Mouse (Mus musculus) G1E-ER4 (cell line): ENCODE results near the gene Lce1f. TPM values are rescaled to one million over a fixed set of nuclear protein-coding genes. Genes with fewer than 3 reads are reported as not detected.

Experiments
- GATA1 ChIP-seq: IDR thresholded peaks from one replicate; pipeline ENCODE4 v1.8.0; 2012; ENCODE audit warnings: low read length, inconsistent platforms
- polyA plus RNA-seq: library from polyadenylated mRNA; stranded (reverse); fragments of >175 nt; gene quantifications from 2 replicates; pipeline ENCODE4 v1.2.3, GENCODE M21; 2012

Gene Lce1f
- not detected in 2 replicates for polyA plus RNA-seq

DNA sequence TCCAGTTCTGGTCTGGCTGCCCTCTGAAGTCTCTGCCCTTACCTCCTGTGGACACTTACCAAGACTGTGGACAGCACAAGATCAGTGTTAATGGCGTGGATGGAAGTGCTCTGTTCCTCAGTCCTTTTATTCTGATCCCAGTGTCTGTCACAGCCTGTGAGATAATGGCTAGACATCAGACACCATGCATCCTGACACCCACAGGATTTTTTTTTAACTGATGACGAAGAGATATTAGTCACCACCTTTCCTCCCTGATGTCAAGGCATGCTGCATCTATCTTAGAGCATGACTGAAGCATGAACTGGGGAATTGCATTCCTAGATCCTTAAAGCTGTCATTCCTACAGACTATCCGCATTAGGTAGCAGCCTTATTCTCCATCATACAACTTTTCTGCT is at the start of gene Lce1f:
Gene Lce1f, minus strand, starts transcription at position 101 of the 400 bp plus-strand sequence.
- TF ChIP-seq GATA1 = no peak

DNA sequence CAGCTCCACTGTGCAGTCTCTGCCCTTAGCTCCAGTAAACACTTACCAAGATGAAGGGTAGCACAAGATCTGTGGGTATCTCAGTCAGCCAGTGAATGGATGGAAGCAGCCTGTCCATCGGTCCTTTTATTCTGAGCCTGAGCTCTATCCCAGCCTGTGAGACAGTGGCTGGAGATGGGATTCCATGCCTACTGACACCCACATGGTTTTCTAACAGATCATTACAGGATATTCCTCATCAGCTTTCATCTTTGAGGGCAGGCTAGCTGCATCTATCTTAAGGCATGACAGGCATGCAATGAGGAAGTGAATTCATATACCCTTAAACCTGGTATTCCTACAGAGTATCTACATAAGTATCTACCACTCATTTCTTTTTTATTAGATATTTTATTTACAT is 44.8 kb upstream of the Lce1f start, which contains the start of gene Lce1h:
Gene Lce1h, minus strand, starts transcription at position 101 of the 400 bp plus-strand sequence.
- no peak for TF ChIP-seq GATA1

DNA sequence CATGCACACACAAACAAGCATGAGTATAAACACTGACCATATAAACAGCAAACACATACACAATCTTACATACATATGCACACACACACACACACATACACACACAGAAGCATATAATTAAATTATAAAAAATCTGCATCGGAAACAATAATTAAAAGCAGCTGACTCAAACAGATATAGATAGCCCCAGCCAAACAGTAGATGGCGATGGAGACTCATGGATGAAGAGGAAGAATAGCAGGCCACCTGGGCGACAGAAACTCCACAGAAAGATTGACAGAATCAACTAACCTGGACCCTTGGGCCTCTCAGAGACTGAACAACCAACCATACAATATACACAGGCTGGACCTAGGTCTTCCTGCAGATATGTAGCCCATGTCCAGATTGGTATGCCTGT is 33.0 kb upstream of the Lce1f start:
- TF ChIP-seq GATA1 = no peak

DNA sequence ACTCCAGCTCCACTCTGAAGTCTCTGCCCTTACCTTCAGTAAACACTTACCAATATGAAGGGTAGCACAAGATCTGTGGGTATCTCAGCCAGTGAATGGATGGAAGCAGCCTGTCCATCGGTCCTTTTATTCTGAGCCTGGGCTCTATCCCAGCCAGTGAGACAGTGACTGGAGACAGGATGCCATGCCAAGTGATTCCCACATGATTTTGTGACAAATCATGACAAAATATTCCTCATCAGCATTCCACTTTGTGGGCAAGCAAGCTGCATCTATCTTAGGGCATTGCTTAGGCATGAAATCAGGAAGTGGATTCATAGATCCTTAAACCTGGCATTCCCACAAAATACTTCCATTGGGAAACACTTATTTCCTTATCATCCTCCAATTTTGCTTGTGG is 32.1 kb upstream of the Lce1f start, which contains the start of gene Lce1g:
Gene Lce1g, minus strand, starts transcription at position 101 of the 400 bp plus-strand sequence.
- TF ChIP-seq GATA1 = no peak

DNA sequence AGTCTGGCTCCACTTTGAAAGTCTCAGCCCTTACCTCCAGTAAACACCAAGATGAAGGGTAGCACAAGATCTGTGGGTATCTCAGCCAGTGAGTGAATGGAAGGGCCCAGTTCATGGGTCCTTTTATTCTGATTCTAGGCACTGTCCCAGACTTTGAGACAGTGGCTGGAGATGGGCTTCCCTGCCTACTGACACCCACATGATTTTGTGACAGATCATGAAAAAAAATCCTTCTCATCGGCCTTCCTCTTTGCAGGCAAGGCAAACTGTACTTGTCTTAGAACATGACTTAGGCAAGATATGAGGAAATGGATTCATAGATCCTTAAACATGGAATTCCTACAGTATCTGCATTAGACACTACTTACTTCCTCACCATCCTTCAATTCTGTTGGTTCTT is 18.8 kb upstream of the Lce1f start, which contains the start of gene Gm38119:
Gene Gm38119, minus strand, starts transcription at position 101 of the 400 bp plus-strand sequence.
- TF ChIP-seq GATA1 = no peak

DNA sequence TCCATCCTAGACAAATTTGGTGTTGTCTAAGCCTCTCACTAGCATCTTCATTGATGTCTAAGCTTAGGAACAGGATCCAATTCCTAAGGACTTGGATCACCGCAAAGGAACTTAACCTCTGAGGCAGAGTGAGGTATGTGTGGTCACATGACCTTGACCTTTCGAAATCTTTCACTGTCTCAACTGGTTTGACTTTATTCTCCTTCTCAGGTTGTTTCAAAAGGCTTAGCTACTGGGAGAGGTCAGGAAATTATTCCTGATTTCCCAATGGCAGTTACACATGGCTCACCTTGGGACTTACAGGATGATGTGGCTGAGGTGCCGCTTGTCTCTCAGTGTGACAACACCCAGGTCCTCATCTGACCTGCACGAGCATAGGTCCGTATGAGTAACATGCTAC is 2.5 kb upstream of the Lce1f start:
- no peak for TF ChIP-seq GATA1

DNA sequence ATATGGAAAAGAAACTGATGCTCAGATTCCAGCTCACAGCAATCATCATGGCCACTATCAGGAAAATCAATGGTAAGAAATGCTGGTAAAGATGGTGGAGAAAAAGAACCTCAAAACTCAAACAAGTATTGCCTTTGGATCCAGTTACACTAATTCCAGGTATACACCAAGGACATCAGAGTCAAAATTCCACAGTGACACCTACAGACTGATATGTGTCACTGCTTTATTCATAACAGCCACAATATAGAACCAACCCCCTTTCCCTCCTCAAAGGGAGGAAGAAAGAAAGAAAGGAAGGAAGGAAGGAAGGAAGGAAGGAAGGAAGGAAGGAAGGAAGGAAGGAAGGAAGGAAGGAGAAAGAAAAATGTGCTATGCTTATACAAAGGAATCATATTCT is 5.0 kb downstream of the Lce1f start:
- TF ChIP-seq GATA1 = no peak

DNA sequence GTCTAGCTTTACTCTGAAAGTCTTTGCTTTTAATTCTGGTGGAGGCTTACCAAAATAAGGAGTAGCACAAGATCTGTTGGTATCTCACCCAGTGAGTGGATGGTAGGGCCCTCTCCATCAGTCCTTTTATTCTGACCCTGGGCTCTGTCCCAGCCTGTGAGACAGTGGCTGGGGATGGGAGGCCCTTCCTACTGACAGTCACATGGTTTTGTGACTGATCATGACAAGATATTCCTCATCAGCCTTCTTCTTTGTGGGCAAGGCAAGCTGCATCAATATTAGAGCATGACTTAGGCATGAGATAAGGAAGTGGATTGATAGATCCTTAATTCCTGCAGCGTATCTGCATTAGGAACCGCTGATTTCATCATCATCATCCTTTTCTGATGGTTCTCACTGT is 11.2 kb downstream of the Lce1f start, which contains the start of gene Lce1e:
Gene Lce1e, minus strand, starts transcription at position 101 of the 400 bp plus-strand sequence.
- TF ChIP-seq GATA1 = no peak

DNA sequence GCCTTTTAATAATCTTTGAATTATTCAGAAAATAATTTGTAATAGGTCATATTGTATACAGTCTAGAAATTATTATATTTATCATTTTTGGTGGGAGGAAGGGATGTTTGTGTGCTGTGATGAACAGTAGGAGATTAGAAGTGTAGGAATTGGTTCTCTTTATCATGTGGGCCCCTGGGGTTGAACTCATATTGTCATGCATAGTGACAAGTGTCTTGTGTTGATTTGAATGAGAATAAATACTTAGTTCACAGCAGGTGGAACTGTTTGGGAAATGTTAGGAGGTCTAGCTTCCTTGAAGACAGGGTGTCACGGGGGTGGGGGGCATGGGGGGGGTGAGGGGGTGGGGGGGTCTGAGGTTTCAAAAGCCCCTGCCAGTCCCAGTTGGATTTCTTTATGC is 25.5 kb downstream of the Lce1f start:
- no peak for TF ChIP-seq GATA1

DNA sequence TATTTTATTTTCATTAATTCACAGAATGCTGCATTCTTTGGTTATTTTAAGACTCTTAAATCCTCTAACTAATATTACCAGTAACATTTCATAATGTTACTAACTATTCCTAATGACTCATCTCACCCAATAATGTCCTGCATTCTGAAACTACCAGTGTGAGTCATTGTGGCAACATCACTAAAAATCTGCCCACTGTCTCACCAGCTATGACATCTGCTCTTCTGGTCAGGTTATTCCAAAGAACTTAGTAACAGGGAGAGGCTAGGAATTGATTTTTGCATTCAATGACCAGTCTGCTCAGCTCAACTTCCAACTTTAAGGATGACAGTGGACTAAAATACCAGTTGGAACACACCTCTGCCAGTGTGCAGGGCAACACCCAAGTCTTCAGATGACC is 28.5 kb downstream of the Lce1f start:
- no peak for TF ChIP-seq GATA1

DNA sequence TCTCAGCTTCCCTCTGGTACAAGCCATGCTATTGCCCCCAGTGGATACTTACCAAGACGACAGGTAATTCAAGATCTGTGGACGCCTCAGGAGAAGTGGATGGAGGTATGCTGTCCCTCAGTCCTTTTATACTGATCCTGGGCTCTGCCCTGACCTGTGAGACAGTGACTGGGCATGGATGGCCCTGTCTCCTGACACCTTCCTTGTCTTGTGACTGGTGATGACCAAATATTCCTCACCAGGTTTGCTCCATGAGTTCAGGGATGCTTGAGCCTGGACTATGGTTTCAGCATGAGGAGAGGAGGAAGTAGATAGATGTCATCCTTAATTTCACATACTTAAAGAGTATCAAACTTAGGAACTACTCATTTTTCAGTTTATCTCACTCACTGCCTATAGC is 33.0 kb downstream of the Lce1f start, which contains the start of gene Lce1d:
Gene Lce1d, minus strand, starts transcription at position 101 of the 400 bp plus-strand sequence.
- no peak for TF ChIP-seq GATA1

DNA sequence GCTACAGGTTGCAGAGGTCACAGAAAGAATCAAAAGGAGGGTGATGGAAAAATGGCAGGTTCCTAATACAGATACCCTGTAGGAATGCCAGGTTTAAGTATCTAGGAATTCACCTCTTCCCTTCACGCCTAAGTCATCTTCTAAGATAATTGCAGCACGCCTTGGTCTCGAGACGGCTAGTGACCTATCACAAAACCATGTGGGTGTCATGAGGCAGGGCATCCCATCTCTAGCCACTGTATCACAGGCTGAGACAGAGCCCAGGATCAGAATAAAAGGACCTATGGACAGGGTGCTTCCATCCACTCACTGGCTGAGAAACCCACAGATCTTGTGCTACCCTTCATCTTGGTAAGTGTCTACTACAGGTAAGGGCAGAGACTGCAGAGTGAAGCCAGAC is 41.2 kb downstream of the Lce1f start, which contains the start of gene Lce1c:
Gene Lce1c, plus strand, starts transcription at position 301 of the 400 bp plus-strand sequence.
- TF ChIP-seq GATA1 = no peak

DNA sequence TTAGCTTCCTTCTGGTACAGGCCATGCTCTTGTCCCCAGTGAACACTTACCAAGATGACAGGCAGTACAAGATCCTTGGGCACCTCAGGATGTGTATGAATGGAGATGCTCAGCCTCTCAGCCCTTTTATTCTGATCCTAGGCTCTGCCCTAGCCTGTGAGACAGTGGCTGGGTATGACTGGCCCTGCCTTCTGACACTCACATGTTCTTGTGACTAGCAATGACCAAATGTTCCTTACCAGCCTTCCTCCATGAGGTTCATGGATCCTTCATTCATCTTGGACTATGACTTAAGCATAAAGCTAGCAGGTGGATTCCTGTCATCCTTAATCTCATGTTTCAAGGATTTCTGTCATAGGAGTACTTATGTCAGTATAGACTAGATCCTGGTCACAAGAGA is 49.9 kb downstream of the Lce1f start, which contains the start of gene Lce1a2:
Gene Lce1a2, minus strand, starts transcription at position 101 of the 400 bp plus-strand sequence.
- no peak for TF ChIP-seq GATA1

Other genes with a start within 250 kb of the Lce1f start
- gene Sprr1a, start 234.5 kb downstream of the Lce1f start, polyA plus RNA-seq = not detected in 2 replicates
- not detected in 2 replicates for gene Sprr4, start 219.9 kb downstream of the Lce1f start, polyA plus RNA-seq
- not detected in 2 replicates for gene 2310046K23Rik, start 185.8 kb downstream of the Lce1f start, polyA plus RNA-seq
- gene Ivl, start 146.6 kb downstream of the Lce1f start, polyA plus RNA-seq = not detected in 2 replicates
- not detected in 2 replicates for gene Smcp, start 131.4 kb downstream of the Lce1f start, polyA plus RNA-seq
- gene 2210017I01Rik, start 112.9 kb downstream of the Lce1f start, polyA plus RNA-seq = not detected in 2 replicates
- gene Lce6a, start 98.7 kb downstream of the Lce1f start, polyA plus RNA-seq = not detected in 2 replicates
- gene Lce1a1, start 72.0 kb downstream of the Lce1f start, polyA plus RNA-seq = not detected in 2 replicates
- gene Lce1b, start 63.4 kb downstream of the Lce1f start, polyA plus RNA-seq = not detected in 2 replicates
- gene Lce1a2, start 50.0 kb downstream of the Lce1f start, polyA plus RNA-seq = not detected in 2 replicates
- not detected in 2 replicates for gene Lce1c, start 41.1 kb downstream of the Lce1f start, polyA plus RNA-seq
- not detected in 2 replicates for gene Lce1d, start 33.1 kb downstream of the Lce1f start, polyA plus RNA-seq
- not detected in 2 replicates for gene Lce1e, start 11.3 kb downstream of the Lce1f start, polyA plus RNA-seq
- not detected in 2 replicates for gene Gm38119, start 18.7 kb upstream of the Lce1f start, polyA plus RNA-seq
- gene Lce1g, start 32.0 kb upstream of the Lce1f start, polyA plus RNA-seq = not detected in 2 replicates
- not detected in 2 replicates for gene Lce1h, start 44.7 kb upstream of the Lce1f start, polyA plus RNA-seq
- not detected in 2 replicates for gene Lce1i, start 58.5 kb upstream of the Lce1f start, polyA plus RNA-seq
- not detected in 2 replicates for gene Lce1j, start 70.2 kb upstream of the Lce1f start, polyA plus RNA-seq
- gene Lce1k, start 87.5 kb upstream of the Lce1f start, polyA plus RNA-seq = not detected in 2 replicates
- gene Kprp, start 106.9 kb upstream of the Lce1f start, polyA plus RNA-seq = not detected in 2 replicates
- not detected in 2 replicates for gene Lce1l, start 130.9 kb upstream of the Lce1f start, polyA plus RNA-seq
- gene 2310050C09Rik, start 149.9 kb upstream of the Lce1f start, polyA plus RNA-seq = not detected in 2 replicates
- gene Lce3a, start 205.9 kb upstream of the Lce1f start, polyA plus RNA-seq = not detected in 2 replicates
- gene Lce3b, start 212.6 kb upstream of the Lce1f start, polyA plus RNA-seq = not detected in 2 replicates
- gene Lce3c, start 224.1 kb upstream of the Lce1f start, polyA plus RNA-seq = not detected in 2 replicates
- not detected in 2 replicates for gene Lce3d, start 237.0 kb upstream of the Lce1f start, polyA plus RNA-seq
- not detected in 2 replicates for gene Lce3e, start 246.7 kb upstream of the Lce1f start, polyA plus RNA-seq